Mouse (Mus musculus): ENCODE measurements around the gene Vrk1. TPM values are rescaled to one million over a fixed set of nuclear protein-coding genes. Genes with fewer than 3 reads are reported as not detected.

The Vrk1 gene
- total RNA-seq, 2 experiments from 2014 or later, result 97.1 to 205 TPM

DNA sequence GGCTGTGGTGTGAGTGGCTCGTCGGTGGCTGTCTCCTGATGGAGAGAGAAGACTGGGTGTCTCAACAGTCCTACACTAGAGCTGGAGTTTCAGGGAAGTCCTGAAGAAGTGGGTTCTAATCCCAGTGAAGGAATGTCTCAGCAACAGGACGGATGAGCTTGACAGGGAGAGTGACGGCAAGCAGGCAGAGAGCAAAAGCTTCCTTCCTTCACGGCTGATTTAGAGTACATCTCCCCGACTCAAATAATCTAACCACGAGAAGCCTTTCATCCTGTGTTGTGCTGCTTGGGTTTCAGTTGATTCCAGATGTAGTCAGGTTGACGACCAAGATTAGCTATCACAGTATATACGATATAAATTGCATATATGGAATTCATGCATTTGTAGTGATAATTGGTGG lies 24.7 kb downstream of the Vrk1 start:
- ATAC-seq (replicated peaks; ENCODE audit: poor library complexity, severe bottlenecking), result no peak

DNA sequence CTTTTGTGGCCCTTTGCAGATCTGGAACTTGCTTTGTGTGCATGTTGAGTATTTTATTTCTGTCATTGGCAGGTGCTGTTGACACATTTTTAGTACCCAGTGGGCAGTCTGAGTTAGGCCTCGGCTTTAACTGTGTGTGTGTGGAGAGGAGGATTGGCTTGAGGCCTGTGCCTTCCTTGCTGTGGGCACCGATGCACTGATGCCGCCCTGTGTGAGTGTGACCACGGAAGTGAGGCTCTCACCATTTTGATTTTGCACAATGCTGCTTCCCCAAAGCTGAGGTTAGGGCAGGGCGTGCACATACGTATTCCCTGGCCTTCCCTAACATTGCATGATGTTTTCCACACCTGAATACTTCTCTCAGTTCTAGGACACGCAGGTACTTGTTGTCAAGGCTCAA lies 30.2 kb downstream of the Vrk1 start:
- ATAC-seq (replicated peaks; ENCODE audit: poor library complexity, severe bottlenecking), result peak; percentile 79

GRCm38 (mm10) chr12:106046143-106046795 lies 36.2 kb downstream of the Vrk1 start:
- ATAC-seq (replicated peaks; ENCODE audit: poor library complexity, severe bottlenecking), result 0 out of 2 replicates have a peak, but pooled peaks have one; percentile 20

DNA sequence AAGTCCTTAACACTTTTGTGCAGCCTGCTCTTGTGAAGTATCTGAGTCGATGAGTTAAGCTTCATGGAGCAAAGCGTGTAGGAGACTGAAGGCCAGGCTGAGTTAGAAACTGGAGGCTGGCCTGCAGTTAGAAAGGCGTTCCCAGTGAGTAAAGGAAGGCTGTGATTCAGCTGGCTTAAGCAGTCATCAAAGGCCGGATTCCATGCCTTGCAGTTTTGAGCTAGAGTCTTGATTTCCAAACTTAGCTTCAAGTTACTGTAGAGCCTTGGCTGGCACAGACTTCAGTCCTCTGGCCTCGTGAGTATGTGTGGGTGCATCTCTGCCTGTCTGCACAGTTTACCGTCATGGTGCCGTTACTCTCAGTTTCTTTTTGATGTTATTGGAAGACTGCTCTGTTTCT lies 42.2 kb downstream of the Vrk1 start:
- no peak for ATAC-seq (replicated peaks; ENCODE audit: poor library complexity, severe bottlenecking)

GRCm38 (mm10) chr12:106055799-106056198 lies 45.8 kb downstream of the Vrk1 start:
- ATAC-seq (replicated peaks; ENCODE audit: poor library complexity, severe bottlenecking), result peak; percentile 91

DNA sequence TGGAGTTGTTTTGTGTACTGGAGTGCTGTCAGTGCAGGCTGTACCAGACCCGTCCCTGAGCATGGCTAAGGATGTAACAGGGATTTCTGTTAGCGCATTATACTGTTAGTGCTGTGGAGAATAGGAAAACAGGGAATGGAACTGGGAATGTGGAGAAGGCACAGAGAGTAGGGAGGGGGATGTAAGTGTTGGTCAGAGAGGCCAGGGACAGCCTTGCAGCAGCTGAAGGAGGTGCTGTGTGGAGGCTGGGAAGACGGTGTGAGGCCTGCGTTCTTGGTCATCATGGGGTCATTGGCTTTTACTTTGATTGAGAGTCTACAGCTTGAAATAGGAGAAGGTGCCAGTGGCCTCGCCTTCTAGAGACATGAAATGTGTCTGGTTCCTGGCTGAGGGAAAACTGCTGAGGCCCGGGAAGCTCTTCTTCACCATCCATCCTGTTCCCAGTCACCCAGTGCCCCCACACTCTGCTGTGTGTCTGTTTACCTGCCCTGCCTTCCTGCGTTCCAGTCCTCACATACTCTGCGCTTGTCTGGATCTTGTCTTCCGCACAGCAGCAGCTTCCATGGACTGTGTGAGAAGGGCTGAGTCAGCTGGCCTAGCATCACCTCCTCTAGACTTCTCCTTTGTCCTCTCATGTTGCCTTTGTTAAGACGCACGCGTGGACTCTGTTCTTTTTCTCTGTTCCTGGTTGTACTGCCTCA lies 50.0 kb downstream of the Vrk1 start:
- ATAC-seq (replicated peaks; ENCODE audit: poor library complexity, severe bottlenecking), result no peak

DNA sequence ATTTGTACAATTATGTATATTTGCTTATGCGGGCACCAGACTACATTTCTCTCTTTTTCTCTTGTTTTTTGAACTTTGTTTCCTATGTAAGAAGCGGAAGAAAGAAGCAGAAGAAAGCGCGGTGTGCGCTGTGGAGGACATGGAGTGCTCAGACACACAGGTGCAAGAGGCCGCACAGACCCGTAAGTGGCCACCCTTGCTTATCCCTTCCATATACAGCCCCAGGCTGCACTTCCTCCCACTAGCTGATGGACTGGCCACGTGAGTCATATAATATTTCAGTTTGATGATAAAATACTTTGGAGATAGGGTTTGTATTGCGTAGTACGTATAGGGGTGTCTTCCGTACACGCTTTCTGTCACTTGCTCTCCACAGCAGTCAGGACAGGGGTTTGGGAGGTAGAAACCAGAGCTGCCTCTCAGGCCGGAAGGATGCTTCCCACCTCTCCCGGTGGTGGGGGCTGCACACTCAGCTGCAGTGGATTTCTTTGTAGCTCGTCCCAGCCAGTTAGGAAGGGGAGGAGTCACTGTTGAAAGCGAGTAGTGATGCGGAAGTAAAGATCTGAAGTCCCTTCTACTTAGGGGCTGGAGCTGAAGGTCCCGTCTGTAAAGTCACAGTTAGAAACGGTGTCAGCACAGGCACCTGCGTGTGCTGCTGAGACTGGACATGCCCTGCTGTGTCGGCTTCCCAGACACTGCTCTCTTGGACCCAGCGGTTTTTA lies 60.6 kb downstream of the Vrk1 start:
- no peak for ATAC-seq (replicated peaks; ENCODE audit: poor library complexity, severe bottlenecking)

DNA sequence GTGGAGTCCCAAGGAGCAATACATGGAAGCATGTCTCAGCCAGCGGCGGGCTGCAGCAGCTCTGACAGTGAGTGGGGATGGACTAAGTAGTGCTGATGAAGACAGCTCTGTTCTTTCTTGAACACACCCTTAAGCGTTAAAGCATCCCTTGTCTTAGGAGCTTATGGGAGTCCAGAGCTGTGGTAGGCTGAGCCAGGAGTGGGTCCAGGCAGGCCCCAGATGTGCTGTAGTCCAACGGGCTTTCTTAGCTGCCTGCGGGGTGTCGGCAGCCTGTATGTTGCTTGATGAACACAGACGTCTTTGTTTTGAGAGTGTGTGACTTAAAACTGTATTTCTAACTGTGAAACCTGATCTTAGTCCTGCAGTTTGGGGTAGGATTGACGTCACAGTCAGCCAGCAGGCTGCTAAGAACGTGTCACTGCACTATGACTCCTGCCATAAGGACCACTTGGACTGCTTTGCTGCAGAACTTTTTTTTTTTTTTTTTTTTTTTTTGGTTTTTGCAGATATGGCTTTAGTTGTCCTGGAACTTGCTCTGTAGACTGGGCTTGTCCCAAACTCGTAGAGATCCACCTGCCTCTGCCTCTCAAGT lies 61.6 kb downstream of the Vrk1 start:
- ATAC-seq (replicated peaks; ENCODE audit: poor library complexity, severe bottlenecking), result no peak

- ATAC-seq (replicated peaks; ENCODE audit: poor library complexity, severe bottlenecking), result no peak
Measured at GRCm38 (mm10) chr12:106074371-106075155, 64.5 kb downstream of the Vrk1 start.

DNA sequence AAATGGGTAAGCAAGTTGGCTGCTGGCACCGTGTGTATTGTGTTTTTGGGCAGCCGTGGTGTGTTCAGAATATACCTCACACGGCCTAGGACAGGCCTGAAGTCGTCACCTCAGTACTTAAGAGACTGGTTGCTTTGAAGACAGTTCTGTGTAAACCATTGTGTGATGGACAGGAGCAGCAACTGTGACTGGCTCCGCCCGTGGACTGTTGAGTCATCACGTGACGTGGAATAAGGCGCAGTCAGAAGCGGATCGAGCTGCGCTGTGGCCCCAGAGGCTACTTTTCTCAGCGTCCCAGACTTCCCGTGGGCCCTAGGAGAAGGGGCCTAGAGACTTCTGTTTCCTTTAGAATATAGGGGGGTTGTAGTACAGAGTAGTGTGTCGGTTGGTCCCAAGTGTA lies 66.1 kb downstream of the Vrk1 start:
- ATAC-seq (replicated peaks; ENCODE audit: poor library complexity, severe bottlenecking), result no peak

DNA sequence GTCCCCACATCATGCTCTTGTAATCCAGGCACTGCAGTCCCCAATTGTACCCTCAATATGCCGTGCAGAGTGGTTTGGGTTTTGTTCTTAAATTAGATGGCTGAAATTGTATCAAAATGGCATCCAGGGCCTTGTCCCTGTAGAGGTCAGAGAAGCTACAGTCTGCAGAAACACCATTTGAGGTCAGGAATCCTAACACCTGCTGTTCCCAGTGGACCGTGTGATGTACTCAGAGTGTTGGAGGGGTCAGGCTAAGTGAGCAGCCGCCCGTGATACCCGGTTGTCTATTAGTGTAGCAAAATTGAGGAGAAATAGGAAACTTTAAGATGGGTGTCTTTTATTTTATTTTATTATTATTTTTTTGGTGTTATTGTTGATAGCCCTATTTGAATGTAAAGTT lies 70.5 kb downstream of the Vrk1 start:
- ATAC-seq (replicated peaks; ENCODE audit: poor library complexity, severe bottlenecking), result no peak

- no peak for ATAC-seq (replicated peaks; ENCODE audit: poor library complexity, severe bottlenecking)
Measured at GRCm38 (mm10) chr12:106080945-106081747, 71.1 kb downstream of the Vrk1 start.

- no peak for ATAC-seq (replicated peaks; ENCODE audit: poor library complexity, severe bottlenecking)
Measured at GRCm38 (mm10) chr12:106081748-106082140, 71.7 kb downstream of the Vrk1 start.

DNA sequence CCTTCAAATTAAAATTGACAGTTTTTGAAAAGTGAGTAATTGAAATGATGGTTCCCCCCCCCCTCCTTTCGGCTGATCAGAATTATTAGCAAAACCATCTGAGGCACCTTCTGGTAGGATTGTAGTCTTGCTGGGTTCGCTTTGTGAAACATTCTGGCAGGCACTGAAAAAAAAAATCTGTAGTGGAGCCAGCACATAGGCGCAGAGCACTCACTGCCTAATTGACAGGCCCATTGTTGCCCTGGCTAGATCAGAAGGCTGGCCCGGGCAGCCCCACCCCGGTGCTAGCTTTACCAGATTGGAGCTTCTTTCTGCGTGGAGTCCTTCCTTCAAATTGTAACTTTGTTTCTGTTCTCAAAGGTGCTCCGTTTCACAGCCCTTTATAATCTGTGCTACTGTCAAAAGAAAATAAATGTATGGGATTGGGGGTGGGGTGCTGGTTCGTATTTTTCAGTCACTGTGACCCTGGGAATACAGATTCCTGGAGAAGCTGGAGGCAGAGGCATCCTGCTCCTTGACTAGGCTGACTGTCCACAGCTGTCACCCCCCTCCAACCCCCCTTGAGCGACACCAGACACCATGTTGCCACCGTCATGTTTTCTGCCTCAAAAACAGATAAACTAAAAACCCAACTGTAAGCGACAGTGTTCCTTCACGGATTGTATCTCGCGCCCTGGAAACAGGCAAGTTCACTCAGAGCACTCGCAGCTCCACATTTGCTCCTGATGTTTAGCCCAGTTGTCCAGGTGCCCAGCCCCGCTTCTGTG lies 72.3 kb downstream of the Vrk1 start:
- ATAC-seq (replicated peaks; ENCODE audit: poor library complexity, severe bottlenecking), result no peak

DNA sequence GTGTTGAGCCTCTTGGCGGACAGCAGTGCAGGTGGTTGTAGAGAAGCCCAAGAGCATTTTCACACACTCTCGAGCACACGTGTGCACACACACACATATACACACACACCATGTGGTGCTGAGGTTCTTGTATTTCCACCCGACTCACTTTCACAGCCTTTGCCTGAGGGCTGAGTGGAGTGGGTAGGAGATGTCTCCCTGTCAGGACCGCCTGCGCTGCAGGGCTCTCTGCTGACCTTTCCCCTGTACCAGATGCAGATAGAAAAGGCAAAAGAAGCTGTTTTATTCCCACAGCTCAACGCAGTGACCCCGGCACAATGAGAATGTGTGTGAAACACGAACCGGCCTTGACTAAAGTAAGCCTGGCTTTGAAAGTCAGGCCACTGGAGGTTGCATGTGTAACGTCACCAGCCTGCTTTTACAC lies 72.9 kb downstream of the Vrk1 start:
- no peak for ATAC-seq (replicated peaks; ENCODE audit: poor library complexity, severe bottlenecking)

DNA sequence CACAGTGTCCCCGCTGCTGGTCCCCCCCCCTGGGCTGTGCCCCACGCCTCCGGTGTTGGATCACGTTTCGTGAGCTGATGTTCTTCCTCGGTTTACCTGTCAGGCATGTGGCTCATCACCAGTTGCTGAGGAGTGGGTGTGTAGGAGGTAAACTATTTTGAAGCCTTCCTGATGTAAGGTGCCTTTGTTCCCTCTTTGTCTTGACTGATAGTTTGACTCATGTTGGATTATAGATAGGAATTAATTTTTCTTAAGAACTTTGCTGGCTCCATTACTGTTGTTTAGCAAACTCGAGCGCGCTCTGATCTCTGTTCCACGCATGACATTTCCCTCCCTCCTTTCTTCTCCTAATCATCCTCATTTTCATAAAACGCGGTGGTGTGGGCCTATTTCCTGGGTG lies 74.1 kb downstream of the Vrk1 start:
- no peak for ATAC-seq (replicated peaks; ENCODE audit: poor library complexity, severe bottlenecking)

- no peak for ATAC-seq (replicated peaks; ENCODE audit: poor library complexity, severe bottlenecking)
Measured at GRCm38 (mm10) chr12:106094827-106095226, 84.8 kb downstream of the Vrk1 start.

- no peak for ATAC-seq (replicated peaks; ENCODE audit: poor library complexity, severe bottlenecking)
Measured at GRCm38 (mm10) chr12:106102003-106102402, 92.0 kb downstream of the Vrk1 start.

Measured in granulocyte monocyte progenitor cell, adult 5-6 weeks (primary cell).